Mouse (Mus musculus) bone marrow, adult 2 months (tissue): ENCODE data around the gene Rnf34.
A peak's percentile ranks its signal among the peaks of the same experiment; 100 is the strongest.

Source experiments
- CTCF ChIP-seq: fragments of 200-500 bp; IDR thresholded peaks from 2 replicates; pipeline ENCODE4 v1.5.1; 2011; ENCODE audit warnings: low read length, control low read depth; ENCODE audit not compliant: control insufficient read depth, insufficient read depth
- POLR2A ChIP-seq: fragments of 200-500 bp; IDR thresholded peaks from 2 replicates; pipeline ENCODE4 v1.6.1; 2011; ENCODE audit warnings: low read depth, mild to moderate bottlenecking, control low read depth, low read length, borderline replicate concordance; ENCODE audit not compliant: control insufficient read depth

DNA sequence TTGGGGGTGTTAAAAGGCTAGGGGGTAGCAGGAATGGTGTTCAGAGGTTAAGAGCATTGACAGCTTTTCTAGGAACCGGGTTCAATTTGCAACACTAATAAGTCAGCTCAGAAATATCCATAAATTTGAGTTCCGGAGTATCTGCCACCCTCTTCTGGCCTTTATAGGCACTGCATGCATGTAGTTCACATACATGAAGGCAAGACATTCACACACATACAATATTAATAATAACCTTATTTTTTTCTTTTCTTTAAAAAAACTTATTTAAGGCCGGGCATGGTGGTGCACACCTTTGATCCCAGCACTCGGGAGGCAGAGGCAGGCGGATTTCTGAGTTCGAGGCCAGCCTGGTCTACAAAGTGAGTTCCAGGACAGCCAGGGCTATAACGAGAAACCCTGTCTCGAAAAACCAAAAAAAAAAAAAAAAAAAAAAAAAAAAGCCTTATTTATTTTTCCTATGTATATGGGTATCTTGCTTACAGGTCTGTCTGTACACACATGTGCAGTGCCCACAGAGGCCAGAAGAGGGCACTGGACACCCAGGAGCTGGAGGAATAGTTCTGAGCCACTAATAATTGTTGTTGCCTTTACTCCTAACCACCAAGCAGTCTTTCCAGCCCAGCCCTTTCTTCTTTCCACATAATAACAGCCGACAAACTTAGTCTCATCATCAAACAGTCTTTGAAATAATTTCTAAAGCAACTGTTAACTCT, 38.3 kb upstream of the Rnf34 start:
- TF ChIP-seq CTCF (peak; percentile 92), POLR2A (no peak)
